Mouse (Mus musculus) forebrain, embryonic 16.5 days (tissue): Measurements from ENCODE around the gene Elf2. TPM values are rescaled to one million over a fixed set of nuclear protein-coding genes. Genes with fewer than 3 reads are reported as not detected.
A peak's percentile ranks its signal among the peaks of the same experiment; 100 is the strongest.

Experiments
- ATAC-seq: fragments of 200-750 bp; cut with Nextera tagmentation; 2 replicates; pipeline ENCODE4 v1.8.0; 2017; ENCODE audit warnings: mild to moderate bottlenecking, moderate library complexity
- H3K27ac ChIP-seq: fragments of 300-500 bp; sonication (generic); 2 replicates; pipeline ENCODE4 v1.5.1; 2014; ENCODE audit warnings: low read length, control low read depth
- H3K27me3 ChIP-seq: fragments of 300-500 bp; sonication (generic); replicated peaks from 2 replicates; pipeline ENCODE4 v1.6.1; 2014; ENCODE audit warnings: low read length; ENCODE audit not compliant: control insufficient read depth, insufficient read depth
- H3K36me3 ChIP-seq: fragments of 300-500 bp; sonication (generic); 2 replicates; pipeline ENCODE4 v1.6.1; 2014; ENCODE audit not compliant: control insufficient read depth, insufficient read depth
- H3K4me1 ChIP-seq: fragments of 300-500 bp; sonication (generic); replicated peaks from 2 replicates; pipeline ENCODE4 v1.6.1; 2014; ENCODE audit warnings: low read length; ENCODE audit not compliant: control insufficient read depth, insufficient read depth
- H3K4me2 ChIP-seq: fragments of 300-500 bp; sonication (generic); 2 replicates; pipeline ENCODE4 v1.6.1; 2014; ENCODE audit warnings: mild to moderate bottlenecking, low read length, control low read depth
- H3K4me3 ChIP-seq: fragments of 300-500 bp; sonication (generic); replicated peaks from 2 replicates; pipeline ENCODE4 v1.5.1; 2014; ENCODE audit warnings: mild to moderate bottlenecking, low read length, control low read depth
- H3K9ac ChIP-seq: fragments of 300-500 bp; sonication (generic); replicated peaks from 2 replicates; pipeline ENCODE4 v1.6.1; 2014; ENCODE audit warnings: low read depth, low read length, control low read depth
- H3K9me3 ChIP-seq: fragments of 300-500 bp; sonication (generic); 2 replicates; pipeline ENCODE4 v1.6.1; 2016; ENCODE audit warnings: low read length; ENCODE audit not compliant: control insufficient read depth
- WGBS: fragments of 180-500 bp; shearing (Covaris S2); extraction: QIAGEN DNeasy Blood & Tissue Kit; methylation state at CpG from one replicate; pipeline ENCODE4 v1.1.7; 2014; 5-methylcytosine and 5-hydroxymethylcytosine counted together
- polyA plus RNA-seq: library from polyadenylated mRNA; unstranded; fragments of >200 nt; fragmentation: Nextera tagmentation; extraction: Ambion mirVana; gene quantifications from 2 replicates; pipeline ENCODE4 v1.2.1, GENCODE M21; 2015

Elf2 gene
- polyA plus RNA-seq, 1 experiment from 2014 or later, result 46.2 TPM

- no peaks in the 10 kb centered on the region for H3K27me3 ChIP-seq
- no peak overlapping the region for H3K4me2 ChIP-seq
- H3K9me3 ChIP-seq, result no peaks in the 10 kb centered on the region
- WGBS, result 96% methylated on average over 4 of the region's 4 CpGs
- no peak overlapping the region for H3K4me3 ChIP-seq
- no peak for ATAC-seq
- H3K9ac ChIP-seq, result no peak overlapping the region
- peaks cover 3% of the 10 kb centered on the region for H3K4me1 ChIP-seq
- H3K36me3 ChIP-seq, result no peaks in the 10 kb centered on the region
- no peak overlapping the region for H3K27ac ChIP-seq
These were observed 58.7 kb downstream of the Elf2 start for GRCm38 (mm10) chr3:51281727-51282126.

- H3K4me2 ChIP-seq, result no peak overlapping the region
- 78% methylated on average over 4 of the region's 4 CpGs for WGBS
- H3K9me3 ChIP-seq, result no peaks in the 10 kb centered on the region
- no peak overlapping the region for H3K27ac ChIP-seq
- ATAC-seq, result no peak
- H3K9ac ChIP-seq, result no peak overlapping the region
- H3K36me3 ChIP-seq, result no peaks in the 10 kb centered on the region
- H3K27me3 ChIP-seq, result no peaks in the 10 kb centered on the region
- peaks cover 6% of the 10 kb centered on the region for H3K4me1 ChIP-seq
- H3K4me3 ChIP-seq, result no peak overlapping the region
These were observed 62.0 kb downstream of the Elf2 start for GRCm38 (mm10) chr3:51278433-51278832.

- Histone ChIP-seq H3K36me3 (no peaks in the 10 kb centered on the region), H3K9ac (peak overlapping the region; percentile 80), H3K9me3 (no peaks in the 10 kb centered on the region), H3K27me3 (no peaks in the 10 kb centered on the region), H3K4me2 (peak overlapping the region; percentile 56), H3K4me1 (peaks cover 6% of the 10 kb centered on the region), H3K4me3 (peak overlapping the region; percentile 89), H3K27ac (peak overlapping the region; percentile 91)
- ATAC-seq, result peak; percentile 32
- under 1% methylated on average over 75 of the region's 75 CpGs for WGBS
These were observed 63.0 kb downstream of the Elf2 start for GRCm38 (mm10) chr3:51277201-51278150.

- peak overlapping the region; percentile 80 for H3K9ac ChIP-seq
These were observed 63.9 kb downstream of the Elf2 start for GRCm38 (mm10) chr3:51276421-51277111.

GRCm38 (mm10) chr3:51275956-51276398 lies 64.5 kb downstream of the Elf2 start:
- Histone ChIP-seq H3K4me2 (peak overlapping the region; percentile 62), H3K9ac (peak overlapping the region; percentile 80), H3K36me3 (no peaks in the 10 kb centered on the region), H3K9me3 (no peaks in the 10 kb centered on the region), H3K4me1 (peaks cover 6% of the 10 kb centered on the region), H3K27ac (peak overlapping the region; percentile 91), H3K27me3 (no peaks in the 10 kb centered on the region), H3K4me3 (peak overlapping the region; percentile 89)
- under 1% methylated on average over 31 of the region's 33 CpGs for WGBS
- ATAC-seq, result peak; percentile 99

More at GRCm38 (mm10) chr3:51276421-51277111, 63.9 kb downstream of the Elf2 start:
- peak overlapping the region; percentile 91 for H3K27ac ChIP-seq
- H3K27me3 ChIP-seq, result no peaks in the 10 kb centered on the region
- H3K4me1 ChIP-seq, result peaks cover 6% of the 10 kb centered on the region
- under 1% methylated on average over 75 of the region's 93 CpGs for WGBS
- H3K4me3 ChIP-seq, result peak overlapping the region; percentile 89
- peak; percentile 24 for ATAC-seq
- no peaks in the 10 kb centered on the region for H3K36me3 ChIP-seq
- H3K9me3 ChIP-seq, result no peaks in the 10 kb centered on the region
- H3K4me2 ChIP-seq, result peak overlapping the region; percentile 56

DNA sequence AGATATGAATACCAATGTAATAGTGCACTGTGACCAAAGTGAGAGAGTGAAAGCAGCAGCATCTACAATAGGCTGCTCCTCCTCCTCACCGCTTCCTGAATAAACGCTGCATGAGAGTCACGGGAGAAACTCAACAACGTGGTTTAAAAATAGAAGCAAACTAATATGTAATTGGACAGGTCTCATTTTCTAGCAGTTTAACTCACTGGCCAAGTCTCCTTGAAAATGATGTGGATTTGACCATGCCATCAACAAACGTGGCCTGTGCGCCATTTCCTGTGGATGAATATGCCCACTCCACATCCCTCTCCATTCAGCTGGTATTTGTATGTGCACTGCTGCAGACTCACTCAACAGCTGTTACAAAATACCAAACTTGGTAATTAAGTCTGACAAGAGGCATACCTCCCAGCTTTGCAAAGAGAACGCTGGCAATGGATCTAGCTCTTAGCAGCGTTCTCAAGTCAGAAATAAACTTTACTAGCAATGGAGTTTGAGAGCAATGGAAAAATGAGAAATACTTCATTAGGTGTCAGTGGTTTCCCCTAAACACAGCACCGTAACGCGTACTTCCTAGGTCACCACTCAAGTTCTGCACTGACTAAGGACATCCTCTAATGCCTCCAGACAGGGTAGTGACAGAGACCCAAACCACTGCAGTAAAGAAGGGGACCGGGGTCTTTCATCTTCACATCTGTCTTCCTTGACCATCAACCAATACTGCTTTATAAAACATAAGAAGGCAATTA lies 70.2 kb downstream of the Elf2 start:
- no peak for ATAC-seq
- Histone ChIP-seq H3K27ac (no peak overlapping the region), H3K4me2 (no peak overlapping the region), H3K36me3 (0 out of 2 replicates have a peak, but pooled peaks cover under 1% of the 10 kb centered on the region), H3K27me3 (no peaks in the 10 kb centered on the region), H3K9me3 (no peaks in the 10 kb centered on the region), H3K4me1 (peaks cover 2% of the 10 kb centered on the region), H3K4me3 (no peak overlapping the region), H3K9ac (no peak overlapping the region)
- WGBS, result 81% methylated on average over 12 of the region's 12 CpGs

GRCm38 (mm10) chr3:51268434-51268833 lies 72.0 kb downstream of the Elf2 start:
- Histone ChIP-seq H3K36me3 (peaks cover 12% of the 10 kb centered on the region), H3K9me3 (no peaks in the 10 kb centered on the region), H3K27ac (no peak overlapping the region), H3K4me1 (no peaks in the 10 kb centered on the region), H3K9ac (no peak overlapping the region), H3K27me3 (no peaks in the 10 kb centered on the region), H3K4me3 (no peak overlapping the region), H3K4me2 (no peak overlapping the region)
- ATAC-seq, result no peak
- WGBS, result 90% methylated on average over 12 of the region's 12 CpGs

DNA sequence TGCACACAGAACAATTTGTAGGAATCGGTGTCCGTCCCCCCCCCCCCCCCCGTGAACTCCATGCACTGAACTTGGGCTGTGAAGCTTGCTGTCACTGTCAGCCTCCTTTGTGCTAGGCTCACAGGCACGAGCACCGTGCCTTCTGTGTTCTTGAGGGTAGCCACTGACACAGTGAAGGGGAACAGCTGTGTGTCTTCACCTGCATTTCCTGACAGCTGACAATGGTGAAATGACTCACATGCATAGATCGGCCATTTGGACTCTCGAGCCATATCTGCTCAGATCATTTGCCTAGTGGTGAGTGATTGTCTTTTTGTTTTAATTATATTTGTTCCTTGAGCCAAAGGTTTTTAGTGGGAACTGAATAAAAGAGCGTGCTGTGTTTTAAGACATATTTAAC lies 77.5 kb downstream of the Elf2 start:
- H3K4me3 ChIP-seq, result no peak overlapping the region
- no peak overlapping the region for H3K9ac ChIP-seq
- H3K4me1 ChIP-seq, result no peaks in the 10 kb centered on the region
- H3K27me3 ChIP-seq, result no peaks in the 10 kb centered on the region
- no peak for ATAC-seq
- no peaks in the 10 kb centered on the region for H3K9me3 ChIP-seq
- no peak overlapping the region for H3K4me2 ChIP-seq
- WGBS, result 90% methylated on average over 8 of the region's 8 CpGs
- no peak overlapping the region for H3K27ac ChIP-seq
- peaks cover 20% of the 10 kb centered on the region for H3K36me3 ChIP-seq

DNA sequence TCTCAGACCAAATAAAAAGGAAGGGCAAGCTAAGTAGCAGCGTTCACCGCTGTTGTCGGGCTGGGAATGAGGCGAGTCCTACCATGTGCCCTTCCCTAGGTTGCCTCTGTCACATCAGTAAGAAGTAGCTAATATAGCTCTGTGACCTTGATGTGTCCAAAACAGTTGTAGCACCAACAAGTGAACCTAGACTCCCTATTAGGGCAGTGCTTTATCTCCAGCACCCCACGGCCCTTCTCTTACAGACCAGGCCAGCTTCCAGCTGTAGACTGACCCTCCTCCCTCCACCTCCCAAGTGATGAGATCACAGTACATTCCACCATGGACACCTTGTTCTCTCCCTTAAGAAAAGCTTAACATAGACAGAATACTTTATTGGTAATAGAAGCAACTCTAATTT lies 82.4 kb downstream of the Elf2 start:
- Histone ChIP-seq H3K9me3 (no peaks in the 10 kb centered on the region), H3K4me1 (no peaks in the 10 kb centered on the region), H3K27ac (no peak overlapping the region), H3K9ac (no peak overlapping the region), H3K4me2 (no peak overlapping the region), H3K27me3 (no peaks in the 10 kb centered on the region), H3K4me3 (no peak overlapping the region), H3K36me3 (peaks cover 37% of the 10 kb centered on the region)
- no peak for ATAC-seq
- WGBS, result 96% methylated on average over 5 of the region's 5 CpGs
